Mouse (Mus musculus): ENCODE data around the gene Pdzd7. TPM values are rescaled to one million over a fixed set of nuclear protein-coding genes. Genes with fewer than 3 reads are reported as not detected.

Gene Pdzd7
- total RNA-seq, 2 experiments from 2014 or later = 5.2 to 6.1 TPM

- peak overlapping the region; percentile 94 for H3K27ac ChIP-seq
- no peak for TF ChIP-seq CTCF (IDR thresholded peaks at IDR 0.05)
Observed at GRCm38 (mm10) chr19:45056908-45057698, 11.6 kb upstream of the Pdzd7 start.

GRCm38 (mm10) chr19:45056364-45056763 lies 10.8 kb upstream of the Pdzd7 start:
- H3K4me3 ChIP-seq = no peak overlapping the region
- peak; percentile 76 for TF ChIP-seq CTCF (IDR thresholded peaks at IDR 0.05)
- intact Hi-C loops (cut with DNase I) = no loop called here
- no peak for DNase-seq (ENCODE audit: extremely low spot score in 1 of 2, low spot score in 2 of 2)
- H3K27ac ChIP-seq = peak overlapping the region; percentile 75

More at GRCm38 (mm10) chr19:45056908-45057698, 11.6 kb upstream of the Pdzd7 start:
- intact Hi-C loops (cut with DNase I) = no loop called here
- no peak for DNase-seq (ENCODE audit: extremely low spot score in 1 of 2, low spot score in 2 of 2)
- H3K4me3 ChIP-seq = no peak overlapping the region

DNA sequence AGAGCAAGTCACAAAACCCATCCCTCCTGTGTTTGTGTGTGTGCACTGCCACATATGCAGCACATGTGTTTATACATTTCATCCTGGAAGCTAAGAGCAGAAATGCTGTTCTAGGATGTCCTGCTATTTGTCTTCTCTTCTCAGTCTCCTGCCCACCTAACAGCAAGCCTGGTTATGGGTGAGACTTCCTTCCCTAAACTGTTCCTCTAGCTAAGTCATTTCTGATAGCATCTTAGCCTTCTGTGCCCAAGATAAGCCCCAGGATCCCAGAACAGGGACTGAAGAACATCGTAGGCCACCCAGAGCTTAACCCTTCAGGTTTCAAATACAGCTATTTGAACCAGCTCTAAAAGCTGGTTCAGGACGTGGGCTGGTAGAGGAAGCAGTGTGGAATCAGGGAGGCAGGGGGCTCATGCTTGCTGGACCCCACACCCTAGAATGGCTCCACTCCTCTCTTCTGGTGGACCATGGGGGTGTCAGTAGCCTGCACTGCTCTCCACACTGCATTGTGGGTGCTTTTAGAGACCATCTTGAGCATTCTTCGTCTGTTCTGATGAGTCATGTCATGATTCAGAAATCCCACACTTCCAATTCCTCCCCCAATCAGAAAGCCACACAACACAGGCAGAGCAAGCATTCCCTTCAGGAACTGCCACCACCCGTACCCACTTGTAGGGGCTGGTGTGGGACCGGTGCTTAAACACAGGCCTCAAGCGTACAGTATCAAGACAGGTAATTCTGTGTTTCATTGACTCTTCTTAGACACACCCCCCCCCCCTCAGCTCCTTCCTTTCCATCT lies 9.6 kb upstream of the Pdzd7 start:
- H3K27ac ChIP-seq = peak overlapping the region; percentile 84
- no peak for TF ChIP-seq CTCF (IDR thresholded peaks at IDR 0.05)
- intact Hi-C loops (cut with DNase I) = no loop called here

GRCm38 (mm10) chr19:45053451-45053850 lies 7.9 kb upstream of the Pdzd7 start:
- H3K4me3 ChIP-seq = no peak overlapping the region
- intact Hi-C loops (cut with DNase I) = no loop called here
- H3K27ac ChIP-seq = peak overlapping the region; percentile 69
- no peak; the same call in 1 of the 2 replicates for TF ChIP-seq CTCF (IDR thresholded peaks at IDR 0.05)
- no peak for DNase-seq (ENCODE audit: extremely low spot score in 1 of 2, low spot score in 2 of 2)

More for the DNA sequence above, 9.6 kb upstream of the Pdzd7 start:
- no peak overlapping the region for H3K4me3 ChIP-seq
- DNase-seq (ENCODE audit: extremely low spot score in 1 of 2, low spot score in 2 of 2) = peak in 1 of 2 experiments; percentile 38

GRCm38 (mm10) chr19:45049523-45049922 lies 4.0 kb upstream of the Pdzd7 start:
- DNase-seq (ENCODE audit: extremely low spot score in 1 of 2, low spot score in 2 of 2) = no peak
- Histone ChIP-seq H3K4me3 (peak overlapping the region; percentile 48), H3K27ac (peak overlapping the region; percentile 94)
- no peak for TF ChIP-seq CTCF (IDR thresholded peaks at IDR 0.05)
- intact Hi-C loops (cut with DNase I) = no loop called here

GRCm38 (mm10) chr19:45048644-45049365 lies 3.3 kb upstream of the Pdzd7 start:
- peak overlapping the region; percentile 62 for H3K4me3 ChIP-seq
- TF ChIP-seq CTCF (IDR thresholded peaks at IDR 0.05) = no peak
- no peak for DNase-seq (ENCODE audit: extremely low spot score in 1 of 2, low spot score in 2 of 2)
- peak overlapping the region; percentile 98 for H3K27ac ChIP-seq
- intact Hi-C loops (cut with DNase I) = loop anchor here (1.0 kb wide), 1 partner anchor 32 kb away; no protein-coding TSS in a partner anchor

- H3K27ac ChIP-seq = peak overlapping the region; percentile 98
- DNase-seq (ENCODE audit: extremely low spot score in 1 of 2, low spot score in 2 of 2) = peak; percentile 76 to 81
- H3K4me3 ChIP-seq = peak overlapping the region; percentile 62
- intact Hi-C loops (cut with DNase I) = loop anchor here (1.0 kb wide), 1 partner anchor 31 kb away; no protein-coding TSS in a partner anchor
- no peak for TF ChIP-seq CTCF (IDR thresholded peaks at IDR 0.05)
Observed at GRCm38 (mm10) chr19:45047935-45048643, 2.6 kb upstream of the Pdzd7 start.

- peak within 1 kb of the TSS; percentile 98 for H3K27ac ChIP-seq
- TF ChIP-seq CTCF (IDR thresholded peaks at IDR 0.05) = peak; percentile 84
- peak; percentile 91 to 93 for DNase-seq (ENCODE audit: extremely low spot score in 1 of 2, low spot score in 2 of 2)
- H3K4me3 ChIP-seq = peak within 1 kb of the TSS; percentile 62
- intact Hi-C loops (cut with DNase I) = no loop called here
Observed at GRCm38 (mm10) chr19:45047417-45047934, 2.0 kb upstream of the Pdzd7 start, which contains the start of gene Sfxn3. Sfxn3 (plus strand) TSS chr19:45047503.

DNA sequence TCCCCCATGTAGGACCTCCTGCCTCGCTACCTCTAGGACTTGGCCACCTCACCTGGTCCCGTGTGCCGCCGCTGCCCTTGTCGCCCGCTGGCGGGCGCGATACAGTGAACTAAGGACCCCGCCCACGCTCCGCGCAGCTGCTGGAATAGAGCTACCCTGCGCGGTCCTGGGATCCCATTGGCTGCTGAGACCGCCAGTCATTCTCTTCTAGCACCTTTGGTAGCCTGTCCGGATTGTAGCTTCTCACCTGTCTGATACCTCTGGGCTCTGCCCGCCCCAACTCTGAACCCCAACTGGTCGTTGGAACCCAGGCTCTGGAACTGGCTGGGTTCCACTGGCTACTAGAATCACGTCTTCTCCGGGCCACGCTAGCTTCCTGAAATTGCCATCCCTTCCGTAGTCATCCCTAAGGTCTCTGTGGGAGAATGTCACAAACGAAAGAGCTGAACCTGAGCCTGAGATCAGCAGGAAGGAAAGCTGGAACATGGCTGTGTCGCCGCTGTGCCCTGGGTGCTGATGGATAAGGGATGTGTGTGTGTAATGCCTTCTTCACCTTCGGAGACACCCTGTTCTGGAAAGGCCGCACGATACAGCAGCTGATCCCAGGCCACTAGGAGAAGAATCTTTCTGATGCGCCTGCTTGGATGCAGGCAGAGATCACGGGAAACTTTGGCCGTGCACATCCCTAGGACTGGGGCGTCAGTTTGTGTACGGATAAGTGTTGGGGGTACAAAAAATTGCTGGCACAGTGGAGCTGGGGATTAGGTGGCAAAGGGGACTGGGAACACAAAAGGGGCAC lies 1.2 kb upstream of the Pdzd7 start:
- Histone ChIP-seq H3K27ac (peak overlapping the region; percentile 98), H3K4me3 (peak overlapping the region; percentile 62)
- DNase-seq (ENCODE audit: extremely low spot score in 1 of 2, low spot score in 2 of 2) = peak; percentile 79 to 88
- TF ChIP-seq CTCF (IDR thresholded peaks at IDR 0.05) = no peak; the same call in 1 of the 2 replicates
- intact Hi-C loops (cut with DNase I) = no loop called here

GRCm38 (mm10) chr19:45045236-45045635 lies 281 bp downstream of the Pdzd7 start:
- H3K27ac ChIP-seq = no peak overlapping the region
- DNase-seq (ENCODE audit: extremely low spot score in 1 of 2, low spot score in 2 of 2) = no peak
- intact Hi-C loops (cut with DNase I) = no loop called here
- no peak overlapping the region for H3K4me3 ChIP-seq
- no peak for TF ChIP-seq CTCF (IDR thresholded peaks at IDR 0.05)
